Mouse (Mus musculus): ENCODE data around the gene Clec2g. TPM values are rescaled to one million over a fixed set of nuclear protein-coding genes. Genes with fewer than 3 reads are reported as not detected.
"Not testable (repeated sequence)": the region's sequence is repeated elsewhere in the genome, so short reads cannot be mapped to it uniquely, and the experiment has no call there.

Clec2g gene
- polyA plus RNA-seq, 1 experiment from 2014 or later, result not detected

DNA sequence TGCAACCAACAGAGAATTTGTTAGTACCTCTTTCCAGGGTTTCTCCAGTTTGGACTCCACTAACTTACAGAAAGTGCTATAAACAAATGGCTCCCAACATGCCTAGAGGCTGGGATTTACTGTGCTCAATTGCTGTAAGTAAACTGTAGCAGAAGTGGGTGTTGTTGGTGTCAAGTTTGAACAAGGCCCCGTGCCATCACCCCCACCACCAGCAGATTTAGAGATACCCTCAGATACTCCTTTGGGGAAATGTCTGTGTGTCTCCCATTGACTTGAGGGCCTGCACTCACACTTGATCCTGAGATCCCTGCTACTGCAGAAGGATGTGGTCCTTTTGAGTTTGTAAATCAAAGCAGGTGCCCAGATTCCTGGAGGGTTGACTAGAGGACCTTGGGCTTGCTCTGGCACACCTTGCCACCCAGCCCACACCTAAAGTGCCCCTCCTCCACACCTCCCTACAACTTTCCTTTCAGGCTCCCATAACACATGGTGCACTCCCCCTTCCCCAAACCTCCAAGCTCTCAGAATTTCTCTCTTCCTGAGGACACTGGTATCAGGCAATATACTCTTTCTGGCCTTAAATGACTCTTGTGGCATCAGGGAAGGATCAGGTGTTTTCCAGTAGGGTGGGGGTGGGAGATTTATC, 37.3 kb downstream of the Clec2g start:
- no peak overlapping the region for H3K4me3 ChIP-seq (ENCODE audit: low read depth, low read length)
- H3K9me3 ChIP-seq (ENCODE audit: low read length), result no peaks in the 10 kb centered on the region
- H3K27me3 ChIP-seq (replicated peaks; ENCODE audit: insufficient read depth, low read length), result no peaks in the 10 kb centered on the region
- TF ChIP-seq CTCF (IDR thresholded peaks at IDR 0.05) (no peak), EP300 (IDR thresholded peaks at IDR 0.05) (no peak)
- H3K4me1 ChIP-seq (ENCODE audit: insufficient read depth, low read depth, low read length), result no peaks in the 10 kb centered on the region
- no peak overlapping the region for H3K4me2 ChIP-seq (replicated peaks; ENCODE audit: low read depth, low read length)
- WGBS, result 74% methylated on average over 1 of the region's 1 CpGs
- H3K27ac ChIP-seq (ENCODE audit: low read length), result no peak overlapping the region
- H3K9ac ChIP-seq (replicated peaks; ENCODE audit: low read depth), result no peak overlapping the region
- ATAC-seq (no peak), DNase-seq (ENCODE audit: low spot score) (no peak)
- no peaks in the 10 kb centered on the region for H3K36me3 ChIP-seq (ENCODE audit: insufficient read depth, low read length)

DNA sequence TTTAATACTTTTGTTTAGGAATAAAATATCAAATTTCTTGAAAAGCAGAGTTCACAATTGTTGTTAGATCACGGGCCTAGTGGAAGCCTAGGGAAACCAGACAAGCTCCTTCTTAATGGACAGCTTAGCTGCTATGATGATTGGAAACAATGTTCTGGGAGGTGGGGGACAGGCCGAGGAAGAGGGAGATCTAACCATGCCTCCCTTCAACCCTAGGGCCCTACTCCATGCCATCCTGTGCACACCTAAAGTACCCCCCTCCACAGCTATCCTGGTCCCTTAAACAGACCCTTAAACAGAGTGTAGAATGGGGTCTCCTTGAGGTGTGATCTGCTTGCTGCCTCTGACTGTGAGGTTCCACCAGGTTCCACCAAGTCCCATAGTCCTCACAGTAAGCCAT, 38.0 kb downstream of the Clec2g start:
- WGBS, result 91% methylated on average over 2 of the region's 2 CpGs
- H3K4me2 ChIP-seq (replicated peaks; ENCODE audit: low read depth, low read length), result no peak overlapping the region
- no peaks in the 10 kb centered on the region for H3K27me3 ChIP-seq (replicated peaks; ENCODE audit: insufficient read depth, low read length)
- H3K9ac ChIP-seq (replicated peaks; ENCODE audit: low read depth), result no peak overlapping the region
- DNase-seq (ENCODE audit: low spot score) (no peak), ATAC-seq (no peak)
- no peaks in the 10 kb centered on the region for H3K36me3 ChIP-seq (ENCODE audit: insufficient read depth, low read length)
- H3K27ac ChIP-seq (ENCODE audit: low read length), result no peak overlapping the region
- H3K4me1 ChIP-seq (ENCODE audit: insufficient read depth, low read depth, low read length), result no peaks in the 10 kb centered on the region
- TF ChIP-seq CTCF (IDR thresholded peaks at IDR 0.05) (no peak), EP300 (IDR thresholded peaks at IDR 0.05) (no peak)
- no peaks in the 10 kb centered on the region for H3K9me3 ChIP-seq (ENCODE audit: low read length)
- H3K4me3 ChIP-seq (ENCODE audit: low read depth, low read length), result no peak overlapping the region

DNA sequence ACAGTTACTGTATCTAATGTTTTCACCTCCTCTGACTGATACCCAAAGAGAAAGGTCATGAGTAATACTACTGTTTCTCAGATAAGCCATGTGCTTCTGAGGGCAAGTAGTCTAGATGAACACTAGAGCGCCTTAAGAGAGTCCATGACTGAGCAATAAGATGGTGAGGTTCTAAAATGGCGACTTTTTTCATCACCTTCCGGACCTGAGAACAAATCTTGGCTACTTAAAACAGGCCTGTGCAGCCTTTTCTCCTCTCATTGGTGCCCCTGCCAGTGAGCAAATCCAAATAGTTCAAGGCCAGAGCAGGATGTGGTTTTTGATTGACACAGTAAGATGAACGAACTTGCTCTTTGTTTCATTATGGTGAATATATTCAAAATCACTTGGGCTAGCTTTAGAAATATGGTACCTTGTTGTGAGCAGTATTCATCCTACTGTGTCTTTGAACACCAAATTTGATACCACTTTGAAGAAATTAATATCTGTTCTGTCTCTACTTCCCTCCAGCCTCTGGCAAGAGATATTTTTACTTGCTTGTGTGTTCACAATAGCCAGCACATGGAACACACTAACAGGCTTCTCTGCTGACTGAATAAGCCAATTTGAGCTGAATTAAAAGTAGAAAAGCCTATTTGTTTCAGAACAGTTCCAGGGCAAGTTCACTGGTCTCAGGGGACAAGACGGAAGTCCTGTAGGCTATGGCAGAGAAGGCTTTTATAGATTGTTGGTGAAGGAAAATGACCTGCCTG, 38.7 kb downstream of the Clec2g start:
- no peaks in the 10 kb centered on the region for H3K4me1 ChIP-seq (ENCODE audit: insufficient read depth, low read depth, low read length)
- no peaks in the 10 kb centered on the region for H3K9me3 ChIP-seq (ENCODE audit: low read length)
- H3K27me3 ChIP-seq (replicated peaks; ENCODE audit: insufficient read depth, low read length), result no peaks in the 10 kb centered on the region
- H3K27ac ChIP-seq (ENCODE audit: low read length), result no peak overlapping the region
- H3K4me3 ChIP-seq (ENCODE audit: low read depth, low read length), result no peak overlapping the region
- ATAC-seq (no peak), DNase-seq (ENCODE audit: low spot score) (no peak)
- no peak overlapping the region for H3K9ac ChIP-seq (replicated peaks; ENCODE audit: low read depth)
- TF ChIP-seq CTCF (IDR thresholded peaks at IDR 0.05), result no peak
- TF ChIP-seq EP300 (IDR thresholded peaks at IDR 0.05), result no peak
- H3K36me3 ChIP-seq (ENCODE audit: insufficient read depth, low read length), result no peaks in the 10 kb centered on the region
- 83% methylated on average over 5 of the region's 5 CpGs for WGBS
- H3K4me2 ChIP-seq (replicated peaks; ENCODE audit: low read depth, low read length), result no peak overlapping the region

DNA sequence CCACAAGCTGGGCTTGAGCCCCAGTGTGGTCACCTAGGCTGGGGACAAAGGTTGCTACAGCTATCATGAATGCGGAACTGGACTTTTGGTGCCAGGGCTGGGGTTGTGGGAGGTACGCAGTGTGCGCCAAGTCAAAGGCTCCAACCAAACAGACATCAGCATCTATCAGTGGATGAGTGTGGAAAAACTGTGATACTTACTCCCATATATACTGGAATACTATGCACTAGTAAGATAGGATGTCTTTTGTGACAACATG, 39.2 kb downstream of the Clec2g start:
- Histone ChIP-seq H3K27ac (ENCODE audit: low read length) (no peak overlapping the region), H3K9me3 (ENCODE audit: low read length) (no peaks in the 10 kb centered on the region), H3K9ac (replicated peaks; ENCODE audit: low read depth) (no peak overlapping the region), H3K4me1 (ENCODE audit: insufficient read depth, low read depth, low read length) (no peaks in the 10 kb centered on the region), H3K4me2 (replicated peaks; ENCODE audit: low read depth, low read length) (no peak overlapping the region), H3K36me3 (ENCODE audit: insufficient read depth, low read length) (no peaks in the 10 kb centered on the region), H3K27me3 (replicated peaks; ENCODE audit: insufficient read depth, low read length) (no peaks in the 10 kb centered on the region), H3K4me3 (ENCODE audit: low read depth, low read length) (no peak overlapping the region)
- ATAC-seq (no peak), DNase-seq (ENCODE audit: low spot score) (no peak)
- 93% methylated on average over 3 of the region's 3 CpGs for WGBS
- TF ChIP-seq EP300 (IDR thresholded peaks at IDR 0.05) (no peak), CTCF (IDR thresholded peaks at IDR 0.05) (no peak)

DNA sequence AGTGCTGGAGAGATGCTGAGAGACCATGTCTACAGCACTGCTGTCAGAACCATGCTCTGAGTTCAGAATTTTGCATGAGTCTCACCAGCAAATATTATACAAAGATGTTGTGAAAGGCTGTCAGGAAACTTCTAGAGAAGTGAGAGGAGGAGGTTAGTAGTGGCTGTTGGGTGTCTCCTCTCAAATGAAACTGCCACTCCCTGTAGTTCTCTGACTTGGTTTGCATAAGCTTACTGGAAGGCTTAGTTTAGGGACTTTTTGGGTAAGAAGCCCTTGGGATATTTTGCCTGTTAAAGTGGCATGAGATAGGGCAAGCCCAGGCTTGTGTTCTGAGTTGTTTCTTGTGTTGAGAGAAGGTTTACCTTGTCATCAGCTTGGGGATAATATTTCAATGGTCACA, 40.7 kb downstream of the Clec2g start:
- H3K27ac ChIP-seq (ENCODE audit: low read length); H3K27me3 ChIP-seq (replicated peaks; ENCODE audit: insufficient read depth, low read length); H3K9ac ChIP-seq (replicated peaks; ENCODE audit: low read depth); H3K4me2 ChIP-seq (replicated peaks; ENCODE audit: low read depth, low read length); H3K4me1 ChIP-seq (ENCODE audit: insufficient read depth, low read depth, low read length); H3K9me3 ChIP-seq (ENCODE audit: low read length); H3K4me3 ChIP-seq (ENCODE audit: low read depth, low read length); ATAC-seq; H3K36me3 ChIP-seq (ENCODE audit: insufficient read depth, low read length); DNase-seq (ENCODE audit: low spot score): not testable (repeated sequence)

DNA sequence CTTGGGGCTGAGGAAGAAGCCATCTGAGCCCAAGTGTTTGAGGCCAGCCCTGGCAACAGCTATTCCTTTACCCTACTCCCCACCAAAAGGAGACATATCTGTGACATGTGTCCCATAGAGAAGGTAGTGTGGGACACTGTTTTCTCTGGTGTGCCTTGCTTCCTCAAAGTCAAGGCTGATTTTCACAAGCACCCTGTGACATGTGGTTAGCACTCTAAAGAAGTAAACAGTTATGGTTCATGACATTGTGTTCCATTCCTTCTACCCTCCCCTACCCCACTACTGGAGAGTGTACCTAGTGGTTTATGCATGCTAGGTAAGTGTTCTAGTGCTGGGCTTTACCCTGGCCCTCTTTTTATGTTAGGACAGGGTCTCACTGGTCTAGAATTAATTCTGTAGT, 42.0 kb downstream of the Clec2g start:
- no peak overlapping the region for H3K27ac ChIP-seq (ENCODE audit: low read length)
- no peak overlapping the region for H3K9ac ChIP-seq (replicated peaks; ENCODE audit: low read depth)
- H3K9me3 ChIP-seq (ENCODE audit: low read length), result no peaks in the 10 kb centered on the region
- no peaks in the 10 kb centered on the region for H3K36me3 ChIP-seq (ENCODE audit: insufficient read depth, low read length)
- TF ChIP-seq EP300 (IDR thresholded peaks at IDR 0.05) (no peak), CTCF (IDR thresholded peaks at IDR 0.05) (no peak)
- ATAC-seq (no peak), DNase-seq (ENCODE audit: low spot score) (no peak)
- no peaks in the 10 kb centered on the region for H3K4me1 ChIP-seq (ENCODE audit: insufficient read depth, low read depth, low read length)
- no peaks in the 10 kb centered on the region for H3K27me3 ChIP-seq (replicated peaks; ENCODE audit: insufficient read depth, low read length)
- no peak overlapping the region for H3K4me3 ChIP-seq (ENCODE audit: low read depth, low read length)
- H3K4me2 ChIP-seq (replicated peaks; ENCODE audit: low read depth, low read length), result no peak overlapping the region

DNA sequence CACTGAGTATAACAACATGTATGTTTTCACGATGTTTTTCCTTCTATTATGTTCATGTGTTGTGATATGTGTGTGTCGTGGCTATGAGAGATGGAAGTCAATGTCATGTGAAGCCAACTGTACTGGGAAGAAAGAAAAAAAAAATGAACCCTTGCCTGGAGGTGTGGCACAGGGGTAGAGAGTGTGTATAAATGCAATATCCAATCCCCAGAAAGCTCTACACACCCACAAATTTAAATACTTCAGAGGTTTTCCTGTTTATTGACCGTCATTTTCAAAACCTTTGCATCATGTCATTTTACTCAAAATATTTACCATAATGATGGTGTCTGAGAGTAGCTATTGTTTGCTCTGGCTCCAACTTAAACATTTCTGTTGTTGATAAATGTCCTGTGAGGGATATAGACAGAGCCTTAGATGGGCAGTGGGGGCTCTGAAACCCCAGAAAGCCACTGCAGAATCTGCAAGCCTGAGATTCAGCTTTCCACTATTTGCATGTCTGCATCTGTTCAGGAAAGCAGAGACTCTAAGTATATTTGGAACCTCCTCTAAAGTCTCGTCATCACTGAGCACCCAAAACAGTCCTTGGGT, 47.9 kb downstream of the Clec2g start:
- H3K4me2 ChIP-seq (replicated peaks; ENCODE audit: low read depth, low read length); ATAC-seq; H3K9ac ChIP-seq (replicated peaks; ENCODE audit: low read depth); H3K27me3 ChIP-seq (replicated peaks; ENCODE audit: insufficient read depth, low read length); H3K36me3 ChIP-seq (ENCODE audit: insufficient read depth, low read length); H3K4me3 ChIP-seq (ENCODE audit: low read depth, low read length); H3K4me1 ChIP-seq (ENCODE audit: insufficient read depth, low read depth, low read length); H3K27ac ChIP-seq (ENCODE audit: low read length); DNase-seq (ENCODE audit: low spot score); H3K9me3 ChIP-seq (ENCODE audit: low read length): not testable (repeated sequence)
- WGBS, result 49% methylated on average over 4 of the region's 4 CpGs

Measured in lung, postnatal 0 days (tissue).